Comparison of ENCODE assay signal across 19 mouse cellular contexts in genomic region chr2:75989694-75990093, GRCm38 (mm10). TPM values are rescaled to one million over a fixed set of nuclear protein-coding genes. Genes with fewer than 3 reads are reported as not detected.
DNase-seq lines count a peak whose midpoint lies in the region; ATAC-seq and TF ChIP-seq lines count a peak whose summit lies in the region.
"Had no signal": no experiment of that assay in that cellular context is flagged by ENCODE, and none has a peak within 500 bp of the region (broad histone marks: within the 10 kb centered on the region; RNA-seq: fewer than 3 reads in every experiment).

No protein-coding gene starts in this region.

- TF ChIP-seq CTCF in CH12.LX (conservative IDR thresholded peaks at IDR 0.05 in 1 of 2, IDR thresholded peaks at IDR 0.05 in 1 of 2; ENCODE audit: low read depth in 2 of 2, low read length in 2 of 2), result no peak

- no peak for TF ChIP-seq EP300 in CH12.LX (IDR thresholded peaks at IDR 0.05; ENCODE audit: low read length)

- H3K27ac ChIP-seq in CH12.LX (ENCODE audit: insufficient read depth, low read depth), result no peak overlapping the region
- peak overlapping the region; percentile 90 for H3K27ac ChIP-seq in hindbrain, embryonic 12.5 days
- H3K27ac ChIP-seq in intestine, embryonic 15.5 days, result no peak overlapping the region
- H3K27ac ChIP-seq: heart, embryonic 13.5 days; kidney, postnatal 0 days; liver, embryonic 13.5 days; stomach, postnatal 0 days had no signal

- dilution Hi-C loops in CH12.LX (cut with MboI; ENCODE audit: extremely low pct_ligation_motif_present, extremely low pct_unique_long_range_greater_than_20kb, low sequenced_read_pairs), result no loop called here

- no peaks in the 10 kb centered on the region for H3K9me3 ChIP-seq in CH12.LX (replicated peaks; ENCODE audit: low read length)
- H3K9me3 ChIP-seq in hindbrain, embryonic 12.5 days (replicated peaks), result no peaks in the 10 kb centered on the region
- no peaks in the 10 kb centered on the region for H3K9me3 ChIP-seq in intestine, embryonic 15.5 days
- H3K9me3 ChIP-seq: forebrain, embryonic 12.5 days; heart, embryonic 13.5 days; liver, embryonic 13.5 days had no signal

- H3K27me3 ChIP-seq in CH12.LX (replicated peaks), result no peaks in the 10 kb centered on the region
- H3K27me3 ChIP-seq in hindbrain, embryonic 12.5 days, result no peaks in the 10 kb centered on the region
- no peaks in the 10 kb centered on the region for H3K27me3 ChIP-seq in intestine, embryonic 15.5 days (replicated peaks)
- H3K27me3 ChIP-seq: forebrain, embryonic 12.5 days; heart, embryonic 13.5 days; liver, embryonic 13.5 days had no signal

- 48% methylated on average over 4 of the region's 4 CpGs for WGBS in hindbrain, embryonic 12.5 days
- 50% methylated on average over 4 of the region's 4 CpGs for WGBS in intestine, embryonic 15.5 days

- DNase-seq in CH12.LX (ENCODE audit: extremely low read depth), result no peak
- DNase-seq in embryo, embryonic 10.5 days (ENCODE audit: low spot score), result peak; percentile 61
- DNase-seq in mesoderm, embryonic 11.5 days (ENCODE audit: low read depth, low spot score), result peak; percentile 72
- no peak for DNase-seq in adrenal gland, adult (ENCODE audit: inconsistent age in 2 of 2, low spot score in 1 of 2)
- DNase-seq in T-cell, adult 2 months (ENCODE audit: low spot score), result no peak
- DNase-seq in thymus, adult 18-20 months, result no peak
- DNase-seq: adrenal gland, postnatal 25 days; gastrocnemius, postnatal 14 days; liver, embryonic 13.5 days; lung, postnatal 14 days; retina, postnatal 1 day; spleen, adult 18-20 months had no signal

- ATAC-seq in hindbrain, embryonic 12.5 days (ENCODE audit: low FRiP score), result no peak
- ATAC-seq in intestine, embryonic 15.5 days, result no peak

- no peak overlapping the region for H3K4me2 ChIP-seq in CH12.LX (ENCODE audit: insufficient read depth, low read depth, poor library complexity, severe bottlenecking)
- no peak overlapping the region for H3K4me2 ChIP-seq in hindbrain, embryonic 12.5 days (replicated peaks)
- H3K4me2 ChIP-seq in intestine, embryonic 15.5 days (replicated peaks), result no peak overlapping the region
- H3K4me2 ChIP-seq: forebrain, embryonic 12.5 days; heart, embryonic 13.5 days; liver, embryonic 13.5 days had no signal

- in situ Hi-C loops in CH12.LX (cut with MboI; ENCODE audit: low pct_ligation_motif_present, low pct_unique_long_range_greater_than_20kb, low sequenced_read_pairs), result loop anchor here (10.0 kb wide), 1 partner anchor 115 kb away; no protein-coding TSS in a partner anchor

- H3K4me1 ChIP-seq in CH12.LX (ENCODE audit: control insufficient read depth in 1 of 2, insufficient read depth in 2 of 2), result peaks cover 12 to 53% of the 10 kb centered on the region in 2 experiments
- H3K4me1 ChIP-seq in hindbrain, embryonic 12.5 days, result peaks cover 37% of the 10 kb centered on the region
- H3K4me1 ChIP-seq in intestine, embryonic 15.5 days (replicated peaks), result peaks cover 11% of the 10 kb centered on the region
- H3K4me1 ChIP-seq: liver, embryonic 13.5 days had no signal

- H3K36me3 ChIP-seq in CH12.LX (replicated peaks in 1 of 2; ENCODE audit: control insufficient read depth in 1 of 2, insufficient read depth in 1 of 2, low read length in 1 of 2), result no peaks in the 10 kb centered on the region
- no peaks in the 10 kb centered on the region for H3K36me3 ChIP-seq in hindbrain, embryonic 12.5 days
- H3K36me3 ChIP-seq in intestine, embryonic 15.5 days, result no peaks in the 10 kb centered on the region
- H3K36me3 ChIP-seq: forebrain, embryonic 12.5 days; heart, embryonic 13.5 days; liver, embryonic 13.5 days had no signal

- H3K79me2 ChIP-seq in CH12.LX (replicated peaks; ENCODE audit: control insufficient read depth, extremely low read depth, insufficient read depth, poor library complexity, severe bottlenecking), result no peaks in the 10 kb centered on the region

- no peak for TF ChIP-seq POLR2A in CH12.LX (IDR thresholded peaks at IDR 0.05; ENCODE audit: low read depth, low read length)

- no peak overlapping the region for H3K9ac ChIP-seq in CH12.LX (ENCODE audit: insufficient read depth, low read depth)
- H3K9ac ChIP-seq in hindbrain, embryonic 12.5 days, result no peak overlapping the region
- H3K9ac ChIP-seq in intestine, embryonic 15.5 days, result no peak overlapping the region
- H3K9ac ChIP-seq: forebrain, embryonic 12.5 days; heart, embryonic 13.5 days; liver, embryonic 13.5 days had no signal

- TF ChIP-seq RAD21 in CH12.LX (IDR thresholded peaks at IDR 0.05; ENCODE audit: low read depth, low read length), result no peak

- H3K4me3 ChIP-seq in CH12.LX (replicated peaks in 1 of 3; ENCODE audit: low read depth in 2 of 3, low read length in 2 of 3, poor library complexity in 1 of 3), result no peak overlapping the region
- no peak overlapping the region for H3K4me3 ChIP-seq in hindbrain, embryonic 12.5 days
- no peak overlapping the region for H3K4me3 ChIP-seq in intestine, embryonic 15.5 days (replicated peaks)
- H3K4me3 ChIP-seq: forebrain, embryonic 12.5 days; heart, embryonic 13.5 days; liver, embryonic 13.5 days had no signal

TF ChIP-seq in CH12.LX, 34 proteins besides CTCF, POLR2A, EP300 and RAD21:
- TF ChIP-seq MAFK (IDR thresholded peaks at IDR 0.05; ENCODE audit: insufficient replicate concordance, low read length), result 0 out of 2 replicates have a peak, but pooled peaks have one; percentile 5
- no peak for TF ChIP-seq SMC3 (IDR thresholded peaks at IDR 0.05; ENCODE audit: low read depth, low read length)
- TF ChIP-seq CHD1 (IDR thresholded peaks at IDR 0.05; ENCODE audit: low read depth, low read length), result no peak
- no peak for TF ChIP-seq KAT2A (IDR thresholded peaks at IDR 0.05; ENCODE audit: insufficient replicate concordance, low read length)

RNA-seq across cellular contexts. Expression of gene Ttc30a1, which starts 7.9 kb away (rescaled TPM):
- total RNA-seq in CH12.LX (2012; rRNA removed) (not detected in 2 replicates), CH12.LX (2014; rRNA removed) (not detected in 2 replicates)
- not detected in 2 replicates for polyA plus RNA-seq in CH12.LX (2012; ENCODE audit: insufficient read length, low read depth)
- polyA plus RNA-seq in hindbrain, embryonic 12.5 days (2016; fragmentation: Nextera tagmentation; extraction: Ambion mirVana), result 8.3 and 9.2 TPM in 2 replicates
- 5.8 TPM in 2 replicates for polyA plus RNA-seq in intestine, embryonic 15.5 days (2015; fragmentation: Nextera tagmentation; extraction: Ambion mirVana)

RNA-seq across cellular contexts. Expression of gene Ttc30a2, which starts 11.7 kb away (rescaled TPM):
- total RNA-seq in CH12.LX (2012; rRNA removed) (not detected in 2 replicates), CH12.LX (2014; rRNA removed) (not detected in 2 replicates)
- polyA plus RNA-seq in CH12.LX (2012; ENCODE audit: insufficient read length, low read depth), result not detected in 2 replicates
- 0.76 and 1.2 TPM in 2 replicates for polyA plus RNA-seq in hindbrain, embryonic 12.5 days (2016; fragmentation: Nextera tagmentation; extraction: Ambion mirVana)
- 0.08 and 0.16 TPM in 2 replicates for polyA plus RNA-seq in intestine, embryonic 15.5 days (2015; fragmentation: Nextera tagmentation; extraction: Ambion mirVana)
- total RNA-seq: common myeloid progenitor, adult 5-6 weeks had no signal

RNA-seq across cellular contexts. Expression of gene Ttc30b, which starts 51.3 kb away (rescaled TPM):
- total RNA-seq in CH12.LX (2012; rRNA removed) (0.59 and 0.80 TPM in 2 replicates), CH12.LX (2014; rRNA removed) (2.6 and 3.1 TPM in 2 replicates)
- 1.2 and 1.5 TPM in 2 replicates for polyA plus RNA-seq in CH12.LX (2012; ENCODE audit: insufficient read length, low read depth)
- 14.4 and 15.3 TPM in 2 replicates for polyA plus RNA-seq in hindbrain, embryonic 12.5 days (2016; fragmentation: Nextera tagmentation; extraction: Ambion mirVana)
- polyA plus RNA-seq in intestine, embryonic 15.5 days (2015; fragmentation: Nextera tagmentation; extraction: Ambion mirVana), result 6.8 and 8.5 TPM in 2 replicates

Comparison
In these comparisons a context has a peak if more than half of its experiments do, and no peak if none do; other contexts are left out.
1. DNase-seq: peak in embryo, embryonic 10.5 days (single experiment) and mesoderm, embryonic 11.5 days (single experiment); none in CH12.LX (single experiment), adrenal gland, adult (0 of 2), T-cell, adult 2 months (single experiment) and thymus, adult 18-20 months (0 of 2).